Mouse (Mus musculus): ENCODE data around the gene Osbpl8. TPM values are rescaled to one million over a fixed set of nuclear protein-coding genes. Genes with fewer than 3 reads are reported as not detected.

Osbpl8 gene
- total and polyA plus RNA-seq, 3 experiments: 8.4 to 517 (median 69.9) TPM

DNA sequence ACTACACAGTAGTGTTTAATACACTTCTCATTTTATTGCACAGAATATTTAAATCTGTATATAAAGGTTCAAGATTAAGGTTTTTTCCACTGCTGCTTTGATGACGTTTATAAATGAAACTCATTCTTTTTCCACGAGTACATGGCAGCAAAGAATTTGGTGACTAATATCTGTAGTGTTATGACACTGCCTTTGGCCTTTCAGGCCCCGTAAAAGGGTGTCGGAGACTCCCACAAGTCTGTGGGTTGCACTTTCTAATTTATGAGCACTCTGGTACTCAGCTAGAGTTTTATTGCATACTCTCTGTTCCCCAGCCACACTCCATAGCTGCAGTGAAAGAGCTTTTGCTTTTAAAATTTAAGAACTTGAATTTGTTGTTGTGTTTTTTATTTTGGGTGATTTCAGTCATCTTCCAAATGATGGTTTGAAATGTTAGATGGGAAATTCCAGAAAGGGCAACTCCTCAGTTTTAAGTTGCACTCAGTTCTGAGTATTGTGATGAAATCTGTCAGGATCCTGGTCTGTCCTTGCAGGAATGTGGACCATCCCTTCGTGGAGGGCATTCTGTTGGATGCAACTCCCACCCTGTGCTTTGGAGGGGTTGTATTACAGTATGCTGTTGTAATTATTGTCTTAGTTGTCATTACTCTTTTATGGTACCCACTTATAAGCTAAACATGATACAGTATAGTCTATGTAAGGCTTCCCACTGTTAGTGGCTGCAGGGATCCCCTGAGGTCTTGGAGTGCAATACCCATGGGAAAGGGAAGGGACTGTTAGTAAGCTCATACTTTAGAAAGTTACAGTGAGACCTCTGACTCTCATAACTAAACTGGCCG lies 70.1 kb downstream of the Osbpl8 start:
- TF ChIP-seq CTCF (IDR thresholded peaks at IDR 0.05; ENCODE audit: low read depth, low read length) (no peak), GATA1 (IDR thresholded peaks at IDR 0.05; ENCODE audit: borderline replicate concordance, low read length) (no peak), TAL1 (conservative IDR thresholded peaks at IDR 0.05; ENCODE audit: low read depth, low read length) (no peak), POLR2AphosphoS5 (IDR thresholded peaks at IDR 0.05; ENCODE audit: insufficient replicate concordance, low read depth, low read length) (no peak), GATA2 (IDR thresholded peaks at IDR 0.05; ENCODE audit: borderline replicate concordance, low read depth, low read length) (no peak)
- Histone ChIP-seq H3K27me3 (ENCODE audit: insufficient read depth, low read length) (no peaks in the 10 kb centered on the region), H3K9me3 (replicated peaks) (no peaks in the 10 kb centered on the region), H3K4me3 (ENCODE audit: low read depth, low read length) (no peak overlapping the region), H3K36me3 (replicated peaks) (peaks cover 47% of the 10 kb centered on the region), H3K4me1 (ENCODE audit: insufficient read depth, low read depth, low read length) (peaks cover 16% of the 10 kb centered on the region)
- ATAC-seq (ENCODE audit: extremely low read depth, insufficient number of reproducible peaks, low FRiP score, poor library complexity, severe bottlenecking) (no peak), DNase-seq (ENCODE audit: low spot score) (no peak)

- Histone ChIP-seq H3K9me3 (replicated peaks) (no peaks in the 10 kb centered on the region), H3K4me3 (ENCODE audit: low read depth, low read length) (no peak overlapping the region), H3K27me3 (ENCODE audit: insufficient read depth, low read length) (no peaks in the 10 kb centered on the region), H3K4me1 (ENCODE audit: insufficient read depth, low read depth, low read length) (peaks cover 16% of the 10 kb centered on the region), H3K36me3 (replicated peaks) (peaks cover 51% of the 10 kb centered on the region)
- DNase-seq (ENCODE audit: low spot score) (no peak), ATAC-seq (ENCODE audit: extremely low read depth, insufficient number of reproducible peaks, low FRiP score, poor library complexity, severe bottlenecking) (no peak)
- TF ChIP-seq GATA2 (IDR thresholded peaks at IDR 0.05; ENCODE audit: borderline replicate concordance, low read depth, low read length): no peak
- TF ChIP-seq CTCF (IDR thresholded peaks at IDR 0.05; ENCODE audit: low read depth, low read length): no peak
- no peak for TF ChIP-seq GATA1 (IDR thresholded peaks at IDR 0.05; ENCODE audit: borderline replicate concordance, low read length)
- no peak for TF ChIP-seq TAL1 (conservative IDR thresholded peaks at IDR 0.05; ENCODE audit: low read depth, low read length)
- TF ChIP-seq POLR2AphosphoS5 (IDR thresholded peaks at IDR 0.05; ENCODE audit: insufficient replicate concordance, low read depth, low read length): no peak
Observed at GRCm38 (mm10) chr10:111235289-111235570, 70.7 kb downstream of the Osbpl8 start.

DNA sequence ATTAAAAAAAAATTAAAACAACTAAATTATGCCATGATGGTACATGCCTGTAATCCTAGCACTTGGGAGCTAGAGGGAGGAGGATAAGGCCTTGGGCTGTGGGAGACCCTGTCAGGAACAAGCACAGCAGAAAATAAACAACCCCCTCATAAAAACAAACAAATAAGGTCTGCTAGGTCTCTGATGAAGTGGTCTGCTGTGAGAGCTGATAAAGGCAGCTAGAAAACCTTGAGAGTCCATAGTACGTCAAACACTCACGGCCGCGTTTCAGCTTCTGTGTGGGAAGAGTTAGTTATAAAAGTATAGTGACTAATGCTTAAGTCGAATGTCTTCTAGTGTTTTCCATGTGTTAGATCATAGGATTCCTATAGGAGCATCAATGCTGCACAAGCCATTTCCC lies 72.9 kb downstream of the Osbpl8 start:
- ATAC-seq (ENCODE audit: extremely low read depth, insufficient number of reproducible peaks, low FRiP score, poor library complexity, severe bottlenecking) (no peak), DNase-seq (ENCODE audit: low spot score) (no peak)
- Histone ChIP-seq H3K9me3 (replicated peaks) (no peaks in the 10 kb centered on the region), H3K4me3 (ENCODE audit: low read depth, low read length) (no peak overlapping the region), H3K36me3 (replicated peaks) (peaks cover 64% of the 10 kb centered on the region), H3K4me1 (ENCODE audit: insufficient read depth, low read depth, low read length) (peaks cover 13% of the 10 kb centered on the region), H3K27me3 (ENCODE audit: insufficient read depth, low read length) (no peaks in the 10 kb centered on the region)
- TF ChIP-seq TAL1 (conservative IDR thresholded peaks at IDR 0.05; ENCODE audit: low read depth, low read length) (no peak), POLR2AphosphoS5 (IDR thresholded peaks at IDR 0.05; ENCODE audit: insufficient replicate concordance, low read depth, low read length) (no peak), CTCF (IDR thresholded peaks at IDR 0.05; ENCODE audit: low read depth, low read length) (no peak), GATA1 (IDR thresholded peaks at IDR 0.05; ENCODE audit: borderline replicate concordance, low read length) (no peak), GATA2 (IDR thresholded peaks at IDR 0.05; ENCODE audit: borderline replicate concordance, low read depth, low read length) (no peak)

GRCm38 (mm10) chr10:111242677-111243076 lies 78.1 kb downstream of the Osbpl8 start:
- Histone ChIP-seq H3K4me1 (ENCODE audit: insufficient read depth, low read depth, low read length) (peaks cover 21% of the 10 kb centered on the region), H3K4me3 (ENCODE audit: low read depth, low read length) (no peak overlapping the region), H3K36me3 (replicated peaks) (peaks cover 46% of the 10 kb centered on the region), H3K27me3 (ENCODE audit: insufficient read depth, low read length) (no peaks in the 10 kb centered on the region), H3K9me3 (replicated peaks) (no peaks in the 10 kb centered on the region)
- DNase-seq (ENCODE audit: low spot score): no peak
- TF ChIP-seq POLR2AphosphoS5 (IDR thresholded peaks at IDR 0.05; ENCODE audit: insufficient replicate concordance, low read depth, low read length): no peak
- TF ChIP-seq CTCF (IDR thresholded peaks at IDR 0.05; ENCODE audit: low read depth, low read length): no peak
- TF ChIP-seq GATA1 (IDR thresholded peaks at IDR 0.05; ENCODE audit: borderline replicate concordance, low read length): no peak
- TF ChIP-seq GATA2 (IDR thresholded peaks at IDR 0.05; ENCODE audit: borderline replicate concordance, low read depth, low read length): no peak
- no peak for TF ChIP-seq TAL1 (conservative IDR thresholded peaks at IDR 0.05; ENCODE audit: low read depth, low read length)
- no peak for ATAC-seq (ENCODE audit: extremely low read depth, insufficient number of reproducible peaks, low FRiP score, poor library complexity, severe bottlenecking)

DNA sequence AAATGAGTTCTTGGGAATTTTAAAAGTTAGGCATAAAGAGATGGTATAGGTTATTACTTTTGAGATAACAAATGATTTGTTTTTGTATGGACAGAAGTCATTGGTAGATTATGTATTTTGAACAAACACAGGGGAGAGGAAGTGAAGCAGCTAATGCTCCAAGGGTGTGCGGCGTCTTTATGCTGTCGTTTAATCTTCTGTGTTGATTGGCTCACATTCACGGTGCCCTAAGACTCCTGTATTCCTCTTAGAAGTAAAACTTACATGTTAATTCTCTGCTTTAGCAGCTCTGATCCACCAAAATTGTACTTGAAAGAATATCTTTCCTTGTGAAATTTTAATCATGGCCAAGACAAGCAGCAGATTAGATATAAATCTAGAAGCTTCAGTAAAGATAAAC lies 83.1 kb downstream of the Osbpl8 start:
- DNase-seq (ENCODE audit: low spot score): no peak
- H3K4me1 ChIP-seq (ENCODE audit: insufficient read depth, low read depth, low read length): peaks cover 51% of the 10 kb centered on the region
- ATAC-seq (ENCODE audit: extremely low read depth, insufficient number of reproducible peaks, low FRiP score, poor library complexity, severe bottlenecking): no peak
- peaks cover 19% of the 10 kb centered on the region for H3K36me3 ChIP-seq (replicated peaks)
- no peak overlapping the region; the same call in 1 of the 2 replicates for H3K4me3 ChIP-seq (ENCODE audit: low read depth, low read length)
- H3K9me3 ChIP-seq (replicated peaks): no peaks in the 10 kb centered on the region
- H3K27me3 ChIP-seq (ENCODE audit: insufficient read depth, low read length): no peaks in the 10 kb centered on the region
- TF ChIP-seq POLR2AphosphoS5 (IDR thresholded peaks at IDR 0.05; ENCODE audit: insufficient replicate concordance, low read depth, low read length) (no peak), CTCF (IDR thresholded peaks at IDR 0.05; ENCODE audit: low read depth, low read length) (no peak), GATA1 (IDR thresholded peaks at IDR 0.05; ENCODE audit: borderline replicate concordance, low read length) (no peak), TAL1 (conservative IDR thresholded peaks at IDR 0.05; ENCODE audit: low read depth, low read length) (no peak), GATA2 (IDR thresholded peaks at IDR 0.05; ENCODE audit: borderline replicate concordance, low read depth, low read length) (no peak)

DNA sequence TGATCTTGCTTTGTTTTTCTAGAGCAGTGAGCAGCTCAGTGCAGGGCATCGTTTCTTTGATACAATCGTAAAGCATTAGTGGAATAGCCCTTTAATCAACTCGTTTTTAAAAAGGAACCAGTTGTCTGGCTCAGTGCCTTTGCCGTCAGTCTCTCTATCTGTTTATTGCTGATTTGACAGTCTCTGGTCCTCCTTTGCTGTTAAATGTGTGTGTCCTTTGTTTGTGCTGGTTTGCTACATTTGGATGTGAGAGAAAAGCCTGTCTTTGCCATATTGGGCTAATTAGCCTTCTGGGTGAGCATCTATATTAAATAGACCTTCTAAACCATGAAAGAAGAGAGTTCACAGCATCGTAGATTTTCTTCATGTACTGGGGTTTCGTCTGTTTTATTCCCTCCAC lies 83.6 kb downstream of the Osbpl8 start:
- DNase-seq (ENCODE audit: low spot score) (no peak), ATAC-seq (ENCODE audit: extremely low read depth, insufficient number of reproducible peaks, low FRiP score, poor library complexity, severe bottlenecking) (no peak)
- Histone ChIP-seq H3K27me3 (ENCODE audit: insufficient read depth, low read length) (no peaks in the 10 kb centered on the region), H3K9me3 (replicated peaks) (no peaks in the 10 kb centered on the region), H3K4me3 (ENCODE audit: low read depth, low read length) (peak overlapping the region; percentile 25; the same call in 1 of the 2 replicates), H3K4me1 (ENCODE audit: insufficient read depth, low read depth, low read length) (peaks cover 51% of the 10 kb centered on the region), H3K36me3 (replicated peaks) (peaks cover 17% of the 10 kb centered on the region)
- no peak for TF ChIP-seq TAL1 (conservative IDR thresholded peaks at IDR 0.05; ENCODE audit: low read depth, low read length)
- TF ChIP-seq GATA2 (IDR thresholded peaks at IDR 0.05; ENCODE audit: borderline replicate concordance, low read depth, low read length): no peak
- no peak for TF ChIP-seq CTCF (IDR thresholded peaks at IDR 0.05; ENCODE audit: low read depth, low read length)
- no peak for TF ChIP-seq GATA1 (IDR thresholded peaks at IDR 0.05; ENCODE audit: borderline replicate concordance, low read length)
- no peak for TF ChIP-seq POLR2AphosphoS5 (IDR thresholded peaks at IDR 0.05; ENCODE audit: insufficient replicate concordance, low read depth, low read length)

Data from G1E (cell line).